Mouse (Mus musculus) bone marrow macrophage, adult 2 months (primary cell): ENCODE measurements around the gene Limk1.

Source experiments
- CTCF ChIP-seq: IDR thresholded peaks from 2 replicates; pipeline ENCODE4 v1.5.1; 2012; ENCODE audit warnings: low read depth, mild to moderate bottlenecking, low read length, moderate library complexity
- POLR2A ChIP-seq: IDR thresholded peaks from 2 replicates; pipeline ENCODE4 v1.6.1; 2012; ENCODE audit warnings: mild to moderate bottlenecking, low read depth, low read length, borderline replicate concordance

DNA sequence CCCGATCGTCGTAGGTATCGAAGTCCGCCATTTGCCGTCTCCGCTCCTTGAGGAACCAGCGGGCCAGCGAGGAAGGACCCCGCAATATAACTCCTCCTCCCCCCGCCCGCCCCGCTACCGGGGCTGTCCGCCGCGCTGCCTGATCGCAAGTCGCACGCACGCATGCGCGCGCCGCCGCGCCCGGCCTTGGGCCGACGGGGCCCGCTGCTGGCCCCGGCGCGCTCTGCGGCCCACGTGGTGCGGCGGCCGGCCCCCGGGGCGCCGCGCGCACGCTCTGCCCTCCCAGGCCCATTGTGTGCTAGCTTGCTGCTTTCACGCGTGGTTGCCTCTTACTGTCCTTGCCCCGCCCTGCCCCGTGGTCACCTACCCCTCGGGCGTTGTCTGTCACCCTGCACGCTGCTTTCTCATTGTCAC, 49.1 kb downstream of the Limk1 start, which contains the start of gene Eif4h:
- TF ChIP-seq CTCF (no peak), POLR2A (no peak)
